Mouse (Mus musculus): ENCODE results near the gene BC037034.
"Not testable (repeated sequence)": the region's sequence is repeated elsewhere in the genome, so short reads cannot be mapped to it uniquely, and the experiment has no call there.

The BC037034 gene

GRCm38 (mm10) chr5:138260834-138261233, 3.0 kb downstream of the BC037034 start:
- DNase-seq: no peak

GRCm38 (mm10) chr5:138260051-138260450, 3.8 kb downstream of the BC037034 start:
- DNase-seq: no peak

GRCm38 (mm10) chr5:138258993-138259392, 4.8 kb downstream of the BC037034 start:
- DNase-seq: no peak

GRCm38 (mm10) chr5:138258542-138258941, 5.3 kb downstream of the BC037034 start:
- DNase-seq: no peak

GRCm38 (mm10) chr5:138258078-138258477, 5.8 kb downstream of the BC037034 start:
- DNase-seq: no peak

GRCm38 (mm10) chr5:138257585-138257978, 6.3 kb downstream of the BC037034 start:
- DNase-seq: no peak

GRCm38 (mm10) chr5:138256966-138257584, 6.8 kb downstream of the BC037034 start:
- no peak for DNase-seq

GRCm38 (mm10) chr5:138256094-138256467, 7.8 kb downstream of the BC037034 start:
- no peak for DNase-seq

- DNase-seq: peak; percentile 92
Measured at GRCm38 (mm10) chr5:138255353-138256093, 8.3 kb downstream of the BC037034 start, which contains the start of gene Lamtor4. Gene Lamtor4 (plus strand): TSS chr5:138255482.

- no peak for DNase-seq
Measured at GRCm38 (mm10) chr5:138253061-138253460, 10.8 kb downstream of the BC037034 start.

- DNase-seq: no peak
Measured at GRCm38 (mm10) chr5:138251144-138251543, 12.7 kb downstream of the BC037034 start.

- peak; percentile 11 for DNase-seq
Measured at GRCm38 (mm10) chr5:138241511-138241910, 22.3 kb downstream of the BC037034 start.

- no peak for DNase-seq
Measured at GRCm38 (mm10) chr5:138234224-138234623, 29.6 kb downstream of the BC037034 start.

GRCm38 (mm10) chr5:138233778-138234177, 30.1 kb downstream of the BC037034 start:
- no peak for DNase-seq

GRCm38 (mm10) chr5:138229511-138229910, 34.3 kb downstream of the BC037034 start:
- no peak for DNase-seq

GRCm38 (mm10) chr5:138228026-138228425, 35.8 kb downstream of the BC037034 start:
- DNase-seq: peak; percentile 35

- no peak for DNase-seq
Measured at GRCm38 (mm10) chr5:138227367-138227766, 36.5 kb downstream of the BC037034 start.

GRCm38 (mm10) chr5:138226491-138226890, 37.3 kb downstream of the BC037034 start:
- DNase-seq: no peak

GRCm38 (mm10) chr5:138225700-138226099, 38.1 kb downstream of the BC037034 start, which contains the start of gene Nxpe5:
Gene Nxpe5 (plus strand): TSS chr5:138225898.
- no peak for DNase-seq

- DNase-seq: no peak
Measured at GRCm38 (mm10) chr5:138223287-138223686, 40.5 kb downstream of the BC037034 start.

- DNase-seq: peak; percentile 91
Measured at GRCm38 (mm10) chr5:138222111-138222510, 41.7 kb downstream of the BC037034 start.

GRCm38 (mm10) chr5:138219864-138220263, 44.0 kb downstream of the BC037034 start:
- DNase-seq: no peak

- not testable (repeated sequence) for DNase-seq
Measured at GRCm38 (mm10) chr5:138216632-138217031, 47.2 kb downstream of the BC037034 start.

All from lung, postnatal 14 days (tissue).